Mouse (Mus musculus): ENCODE results near the gene Lrfn4. TPM values are rescaled to one million over a fixed set of nuclear protein-coding genes. Genes with fewer than 3 reads are reported as not detected.

The Lrfn4 gene
- polyA plus RNA-seq, 1 experiment, result 40.8 TPM

DNA sequence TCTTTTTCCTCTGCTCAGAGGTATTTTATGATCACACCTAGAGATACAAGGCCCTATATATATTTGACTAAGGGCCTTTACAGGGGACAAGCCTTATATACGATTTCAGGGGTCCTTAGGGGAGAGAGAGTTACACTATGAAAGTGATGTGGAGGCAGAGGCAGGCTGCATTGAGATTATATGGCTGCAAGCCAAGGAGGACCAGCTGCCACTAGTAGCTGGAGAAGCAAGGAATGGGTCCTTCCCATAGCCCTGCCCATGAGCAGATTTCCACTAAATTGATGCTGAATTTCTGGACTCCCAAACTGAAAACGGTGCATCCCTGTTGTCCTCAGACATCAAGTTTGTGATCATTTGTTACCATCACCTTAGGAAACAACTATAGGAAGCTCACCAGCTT, 31.6 kb downstream of the Lrfn4 start:
- peaks cover 18% of the 10 kb centered on the region for H3K27me3 ChIP-seq (ENCODE audit: control insufficient read depth, insufficient read depth, insufficient read length)
- H3K79me3 ChIP-seq (ENCODE audit: low read depth), result no peaks in the 10 kb centered on the region
- H3ac ChIP-seq (ENCODE audit: control insufficient read depth, insufficient read length, low read depth), result no peak overlapping the region
- H3K36me3 ChIP-seq (ENCODE audit: control insufficient read depth, insufficient read depth), result no peaks in the 10 kb centered on the region
- H3K4me3 ChIP-seq (ENCODE audit: insufficient read depth, poor library complexity, severe bottlenecking), result no peak overlapping the region
- no peak for TF ChIP-seq USF1 (IDR thresholded peaks at IDR 0.05; ENCODE audit: low read depth)
- TF ChIP-seq CEBPB (IDR thresholded peaks at IDR 0.05; ENCODE audit: low read depth), result no peak
- TF ChIP-seq FOSL1 (IDR thresholded peaks at IDR 0.05; ENCODE audit: insufficient read depth, low read length, poor library complexity, severe bottlenecking), result no peak
- no peak for TF ChIP-seq CTCF (IDR thresholded peaks at IDR 0.05; ENCODE audit: control insufficient read depth, insufficient read depth, insufficient read length)
- no peak for TF ChIP-seq MYOD1 (IDR thresholded peaks at IDR 0.05; ENCODE audit: control insufficient read depth, insufficient read length, low read depth)
- TF ChIP-seq MYOG (IDR thresholded peaks at IDR 0.05; ENCODE audit: control insufficient read depth, extremely low read depth, insufficient read length), result no peak
- no peak for TF ChIP-seq MAX (IDR thresholded peaks at IDR 0.05)
- no peaks in the 10 kb centered on the region for H3K79me2 ChIP-seq (ENCODE audit: control insufficient read depth, insufficient read depth)

DNA sequence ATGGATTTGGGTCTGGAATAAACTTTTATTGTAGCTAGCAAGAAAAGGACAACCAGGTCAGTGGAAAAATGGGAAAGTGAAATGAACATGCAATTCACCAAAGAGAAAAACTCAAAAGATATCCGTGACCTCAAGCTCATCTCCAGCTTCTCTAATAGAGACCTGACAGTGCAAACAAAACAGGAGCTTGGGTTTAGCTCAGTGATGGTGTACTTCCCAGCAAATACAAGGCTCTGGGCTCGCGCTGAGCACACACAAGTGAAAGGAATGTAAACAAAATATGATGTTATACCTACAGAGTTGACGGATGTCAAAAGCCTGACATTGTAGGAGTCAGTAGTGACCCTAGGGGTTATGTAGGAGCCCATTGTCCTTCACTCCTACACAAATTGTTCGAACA, 36.2 kb downstream of the Lrfn4 start:
- no peaks in the 10 kb centered on the region for H3K36me3 ChIP-seq (ENCODE audit: control insufficient read depth, insufficient read depth)
- no peak for TF ChIP-seq FOSL1 (IDR thresholded peaks at IDR 0.05; ENCODE audit: insufficient read depth, low read length, poor library complexity, severe bottlenecking)
- TF ChIP-seq MYOD1 (IDR thresholded peaks at IDR 0.05; ENCODE audit: control insufficient read depth, insufficient read length, low read depth), result no peak
- TF ChIP-seq CTCF (IDR thresholded peaks at IDR 0.05; ENCODE audit: control insufficient read depth, insufficient read depth, insufficient read length), result no peak
- TF ChIP-seq MAX (IDR thresholded peaks at IDR 0.05), result no peak
- TF ChIP-seq USF1 (IDR thresholded peaks at IDR 0.05; ENCODE audit: low read depth), result no peak
- TF ChIP-seq CEBPB (IDR thresholded peaks at IDR 0.05; ENCODE audit: low read depth), result no peak
- TF ChIP-seq MYOG (IDR thresholded peaks at IDR 0.05; ENCODE audit: control insufficient read depth, extremely low read depth, insufficient read length), result no peak
- H3K27me3 ChIP-seq (ENCODE audit: control insufficient read depth, insufficient read depth, insufficient read length), result peaks cover 13% of the 10 kb centered on the region
- H3K79me3 ChIP-seq (ENCODE audit: low read depth), result no peaks in the 10 kb centered on the region
- H3K4me3 ChIP-seq (ENCODE audit: insufficient read depth, poor library complexity, severe bottlenecking), result no peak overlapping the region
- H3K79me2 ChIP-seq (ENCODE audit: control insufficient read depth, insufficient read depth), result no peaks in the 10 kb centered on the region
- H3ac ChIP-seq (ENCODE audit: control insufficient read depth, insufficient read length, low read depth), result no peak overlapping the region

DNA sequence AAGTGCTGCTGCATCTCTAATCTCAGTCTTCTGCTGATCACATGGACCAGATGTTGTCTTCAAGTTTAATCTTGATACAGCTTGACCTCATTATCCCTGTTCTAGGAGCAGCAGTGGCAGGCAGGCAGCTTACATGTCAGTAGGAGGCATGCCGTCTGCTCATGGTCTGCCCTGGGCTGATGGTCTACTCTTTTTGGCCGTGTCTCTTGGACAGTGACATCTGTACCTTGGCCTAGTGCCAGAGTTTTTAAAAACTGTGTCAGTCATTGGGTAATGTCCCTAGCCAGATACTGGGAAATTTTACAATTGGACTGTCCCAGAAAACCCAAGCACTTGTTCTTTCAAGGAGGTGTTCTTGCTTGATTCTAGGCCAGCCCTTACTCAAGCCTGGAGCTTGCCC, 36.7 kb downstream of the Lrfn4 start:
- peaks cover 16% of the 10 kb centered on the region for H3K27me3 ChIP-seq (ENCODE audit: control insufficient read depth, insufficient read depth, insufficient read length)
- H3K79me2 ChIP-seq (ENCODE audit: control insufficient read depth, insufficient read depth), result no peaks in the 10 kb centered on the region
- H3K79me3 ChIP-seq (ENCODE audit: low read depth), result no peaks in the 10 kb centered on the region
- no peak for TF ChIP-seq MYOD1 (IDR thresholded peaks at IDR 0.05; ENCODE audit: control insufficient read depth, insufficient read length, low read depth)
- TF ChIP-seq MYOG (IDR thresholded peaks at IDR 0.05; ENCODE audit: control insufficient read depth, extremely low read depth, insufficient read length), result no peak
- TF ChIP-seq USF1 (IDR thresholded peaks at IDR 0.05; ENCODE audit: low read depth), result no peak
- TF ChIP-seq MAX (IDR thresholded peaks at IDR 0.05), result no peak
- no peak for TF ChIP-seq CTCF (IDR thresholded peaks at IDR 0.05; ENCODE audit: control insufficient read depth, insufficient read depth, insufficient read length)
- no peak for TF ChIP-seq FOSL1 (IDR thresholded peaks at IDR 0.05; ENCODE audit: insufficient read depth, low read length, poor library complexity, severe bottlenecking)
- TF ChIP-seq CEBPB (IDR thresholded peaks at IDR 0.05; ENCODE audit: low read depth), result no peak
- H3K36me3 ChIP-seq (ENCODE audit: control insufficient read depth, insufficient read depth), result no peaks in the 10 kb centered on the region
- no peak overlapping the region for H3K4me3 ChIP-seq (ENCODE audit: insufficient read depth, poor library complexity, severe bottlenecking)
- H3ac ChIP-seq (ENCODE audit: control insufficient read depth, insufficient read length, low read depth), result no peak overlapping the region

DNA sequence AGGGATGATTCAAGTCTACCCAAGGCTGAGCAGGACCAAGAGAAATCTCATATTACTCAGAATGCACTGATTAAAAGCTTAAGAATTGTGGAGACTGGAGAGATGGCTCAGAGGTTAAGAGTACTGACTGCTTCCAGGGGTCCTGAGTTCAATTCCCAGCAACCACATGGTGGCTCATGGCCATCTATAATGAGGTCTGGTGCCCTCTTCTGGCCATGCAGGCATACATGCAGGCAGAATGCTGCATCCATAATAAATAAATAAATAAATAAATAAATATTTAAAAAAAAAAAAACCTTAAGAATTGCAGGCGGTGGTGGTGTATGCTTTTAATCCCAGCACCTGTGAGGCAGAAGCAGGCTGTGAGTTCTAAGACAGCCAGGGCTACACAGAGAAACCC, 42.2 kb downstream of the Lrfn4 start:
- no peak overlapping the region for H3ac ChIP-seq (ENCODE audit: control insufficient read depth, insufficient read length, low read depth)
- H3K79me2 ChIP-seq (ENCODE audit: control insufficient read depth, insufficient read depth), result no peaks in the 10 kb centered on the region
- peaks cover 11% of the 10 kb centered on the region for H3K27me3 ChIP-seq (ENCODE audit: control insufficient read depth, insufficient read depth, insufficient read length)
- no peaks in the 10 kb centered on the region for H3K36me3 ChIP-seq (ENCODE audit: control insufficient read depth, insufficient read depth)
- TF ChIP-seq FOSL1 (IDR thresholded peaks at IDR 0.05; ENCODE audit: insufficient read depth, low read length, poor library complexity, severe bottlenecking) (no peak), MYOG (IDR thresholded peaks at IDR 0.05; ENCODE audit: control insufficient read depth, extremely low read depth, insufficient read length) (no peak), CTCF (IDR thresholded peaks at IDR 0.05; ENCODE audit: control insufficient read depth, insufficient read depth, insufficient read length) (no peak), CEBPB (IDR thresholded peaks at IDR 0.05; ENCODE audit: low read depth) (no peak), MYOD1 (IDR thresholded peaks at IDR 0.05; ENCODE audit: control insufficient read depth, insufficient read length, low read depth) (no peak), MAX (IDR thresholded peaks at IDR 0.05) (no peak)
- H3K4me3 ChIP-seq (ENCODE audit: insufficient read depth, poor library complexity, severe bottlenecking), result no peak overlapping the region
- H3K79me3 ChIP-seq (ENCODE audit: low read depth), result no peaks in the 10 kb centered on the region

DNA sequence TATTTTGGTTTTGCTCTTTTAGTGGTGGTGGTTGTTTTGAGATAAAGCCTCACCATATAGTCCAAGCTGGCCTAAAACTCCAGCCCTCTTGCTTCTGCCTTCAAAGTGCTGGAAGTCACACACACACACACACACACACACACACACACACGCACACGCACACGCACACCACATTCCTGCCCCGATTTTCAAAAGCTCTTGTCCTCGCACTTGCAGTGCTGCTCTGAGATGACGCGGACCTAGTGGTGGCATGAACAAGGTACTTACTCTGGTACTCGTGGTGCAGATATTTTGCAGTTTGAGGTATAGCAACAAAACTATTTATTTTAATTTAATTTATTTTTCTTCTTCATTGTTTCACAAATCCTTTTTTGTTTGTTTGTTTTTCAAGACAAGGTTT, 43.0 kb downstream of the Lrfn4 start:
- no peak for TF ChIP-seq MAX (IDR thresholded peaks at IDR 0.05)
- no peak for TF ChIP-seq MYOG (IDR thresholded peaks at IDR 0.05; ENCODE audit: control insufficient read depth, extremely low read depth, insufficient read length)
- no peak for TF ChIP-seq USF1 (IDR thresholded peaks at IDR 0.05; ENCODE audit: low read depth)
- TF ChIP-seq CTCF (IDR thresholded peaks at IDR 0.05; ENCODE audit: control insufficient read depth, insufficient read depth, insufficient read length), result no peak
- no peak for TF ChIP-seq MYOD1 (IDR thresholded peaks at IDR 0.05; ENCODE audit: control insufficient read depth, insufficient read length, low read depth)
- TF ChIP-seq CEBPB (IDR thresholded peaks at IDR 0.05; ENCODE audit: low read depth), result no peak
- TF ChIP-seq FOSL1 (IDR thresholded peaks at IDR 0.05; ENCODE audit: insufficient read depth, low read length, poor library complexity, severe bottlenecking), result no peak
- H3ac ChIP-seq (ENCODE audit: control insufficient read depth, insufficient read length, low read depth), result no peak overlapping the region
- H3K4me3 ChIP-seq (ENCODE audit: insufficient read depth, poor library complexity, severe bottlenecking), result no peak overlapping the region

DNA sequence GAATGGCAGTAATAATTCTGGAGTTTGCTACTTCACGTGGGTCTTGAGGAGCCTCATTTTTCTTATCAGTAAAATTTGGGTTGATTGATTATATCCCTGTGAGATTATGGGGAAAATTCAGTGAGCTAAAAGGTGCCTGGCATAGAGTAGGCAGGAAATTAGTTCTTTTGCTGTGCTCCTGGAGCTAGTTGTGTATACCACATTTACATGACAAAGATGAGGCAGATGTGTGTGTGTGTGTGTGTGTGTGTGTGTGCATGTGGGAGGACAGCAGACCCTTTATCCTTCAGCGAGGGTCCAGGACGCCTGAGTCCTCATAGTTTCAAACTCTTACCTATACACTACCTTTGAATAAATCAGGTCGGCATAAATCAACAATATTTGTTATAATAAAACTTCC, 43.4 kb downstream of the Lrfn4 start:
- no peak overlapping the region for H3K4me3 ChIP-seq (ENCODE audit: insufficient read depth, poor library complexity, severe bottlenecking)
- no peaks in the 10 kb centered on the region for H3K79me3 ChIP-seq (ENCODE audit: low read depth)
- H3K27me3 ChIP-seq (ENCODE audit: control insufficient read depth, insufficient read depth, insufficient read length), result peaks cover 8% of the 10 kb centered on the region
- H3K79me2 ChIP-seq (ENCODE audit: control insufficient read depth, insufficient read depth), result no peaks in the 10 kb centered on the region
- no peak overlapping the region for H3ac ChIP-seq (ENCODE audit: control insufficient read depth, insufficient read length, low read depth)
- H3K36me3 ChIP-seq (ENCODE audit: control insufficient read depth, insufficient read depth), result no peaks in the 10 kb centered on the region
- TF ChIP-seq MYOG (IDR thresholded peaks at IDR 0.05; ENCODE audit: control insufficient read depth, extremely low read depth, insufficient read length), result no peak
- TF ChIP-seq CTCF (IDR thresholded peaks at IDR 0.05; ENCODE audit: control insufficient read depth, insufficient read depth, insufficient read length), result no peak
- no peak for TF ChIP-seq FOSL1 (IDR thresholded peaks at IDR 0.05; ENCODE audit: insufficient read depth, low read length, poor library complexity, severe bottlenecking)
- no peak for TF ChIP-seq MYOD1 (IDR thresholded peaks at IDR 0.05; ENCODE audit: control insufficient read depth, insufficient read length, low read depth)
- TF ChIP-seq CEBPB (IDR thresholded peaks at IDR 0.05; ENCODE audit: low read depth), result no peak
- TF ChIP-seq MAX (IDR thresholded peaks at IDR 0.05), result no peak
- no peak for TF ChIP-seq USF1 (IDR thresholded peaks at IDR 0.05; ENCODE audit: low read depth)

More for the DNA sequence above, 43.0 kb downstream of the Lrfn4 start:
- Histone ChIP-seq H3K79me3 (ENCODE audit: low read depth) (no peaks in the 10 kb centered on the region), H3K36me3 (ENCODE audit: control insufficient read depth, insufficient read depth) (no peaks in the 10 kb centered on the region), H3K79me2 (ENCODE audit: control insufficient read depth, insufficient read depth) (no peaks in the 10 kb centered on the region), H3K27me3 (ENCODE audit: control insufficient read depth, insufficient read depth, insufficient read length) (peaks cover 11% of the 10 kb centered on the region)

All from C2C12 (cell line).